Mouse (Mus musculus): ENCODE data around the gene Cdk6. TPM values are rescaled to one million over a fixed set of nuclear protein-coding genes. Genes with fewer than 3 reads are reported as not detected.

The Cdk6 gene
- polyA plus RNA-seq, 1 experiment, result 30.9 TPM

DNA sequence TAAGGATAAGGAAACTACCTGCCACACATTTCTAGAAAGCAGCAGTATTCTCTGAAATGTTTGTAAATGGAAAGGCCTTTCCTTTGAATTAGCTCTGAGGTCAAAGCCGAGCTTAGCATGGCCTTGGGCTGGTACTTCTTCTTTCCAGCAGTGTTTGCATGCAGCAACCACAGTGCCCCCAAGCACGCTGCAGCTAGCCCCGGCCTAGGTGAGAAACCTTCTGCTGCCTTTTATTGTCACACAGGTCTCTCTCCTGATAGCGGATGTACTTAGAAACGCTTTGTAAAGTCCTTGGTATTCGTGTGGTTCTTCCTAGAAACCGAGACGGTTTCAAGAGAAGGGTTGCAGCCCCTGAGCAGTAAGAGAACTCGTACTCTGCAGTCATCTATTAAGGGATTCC lies 119.6 kb downstream of the Cdk6 start:
- Histone ChIP-seq H3K27me3 (ENCODE audit: control insufficient read depth, insufficient read depth, insufficient read length) (no peaks in the 10 kb centered on the region), H3K36me3 (ENCODE audit: control insufficient read depth, insufficient read depth) (peaks cover 37% of the 10 kb centered on the region), H3ac (ENCODE audit: control insufficient read depth, insufficient read length, low read depth) (no peak overlapping the region), H3K79me2 (ENCODE audit: control insufficient read depth, insufficient read depth) (peaks cover 19% of the 10 kb centered on the region), H3K79me3 (ENCODE audit: low read depth) (peaks cover 8% of the 10 kb centered on the region), H3K4me3 (ENCODE audit: insufficient read depth, poor library complexity, severe bottlenecking) (no peak overlapping the region)
- TF ChIP-seq MAX (IDR thresholded peaks at IDR 0.05), result no peak
- TF ChIP-seq CEBPB (IDR thresholded peaks at IDR 0.05; ENCODE audit: low read depth), result no peak
- TF ChIP-seq FOSL1 (IDR thresholded peaks at IDR 0.05; ENCODE audit: insufficient read depth, low read length, poor library complexity, severe bottlenecking), result no peak

DNA sequence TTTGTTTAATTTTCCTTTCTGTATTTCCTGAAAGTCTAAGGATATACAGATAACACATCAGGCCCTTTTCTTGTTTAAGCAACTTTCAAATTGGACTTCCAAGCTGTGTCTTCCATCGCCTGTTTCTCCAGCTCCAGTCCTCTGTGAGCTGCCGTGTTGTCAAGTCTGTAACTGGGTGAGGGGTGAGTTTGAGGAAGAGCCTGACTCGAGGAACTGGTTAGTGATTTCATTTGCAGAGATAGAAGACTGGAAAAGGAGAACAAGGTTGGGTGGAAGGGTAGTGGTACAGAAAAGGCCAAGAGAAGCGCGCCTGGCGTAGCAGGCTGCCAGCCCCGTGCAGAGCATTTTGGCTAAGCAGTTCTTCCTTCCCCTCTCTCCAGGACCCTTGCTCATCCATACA lies 120.1 kb downstream of the Cdk6 start:
- Histone ChIP-seq H3K4me3 (ENCODE audit: insufficient read depth, poor library complexity, severe bottlenecking) (no peak overlapping the region), H3K36me3 (ENCODE audit: control insufficient read depth, insufficient read depth) (peaks cover 37% of the 10 kb centered on the region), H3K79me3 (ENCODE audit: low read depth) (peaks cover 8% of the 10 kb centered on the region), H3ac (ENCODE audit: control insufficient read depth, insufficient read length, low read depth) (no peak overlapping the region), H3K79me2 (ENCODE audit: control insufficient read depth, insufficient read depth) (peaks cover 24% of the 10 kb centered on the region), H3K27me3 (ENCODE audit: control insufficient read depth, insufficient read depth, insufficient read length) (no peaks in the 10 kb centered on the region)
- TF ChIP-seq MAX (IDR thresholded peaks at IDR 0.05) (no peak), MYOG (IDR thresholded peaks at IDR 0.05; ENCODE audit: control insufficient read depth, extremely low read depth, insufficient read length) (no peak), CTCF (IDR thresholded peaks at IDR 0.05; ENCODE audit: control insufficient read depth, insufficient read depth, insufficient read length) (no peak), USF1 (IDR thresholded peaks at IDR 0.05; ENCODE audit: low read depth) (no peak), MYOD1 (IDR thresholded peaks at IDR 0.05; ENCODE audit: control insufficient read depth, insufficient read length, low read depth) (no peak), FOSL1 (IDR thresholded peaks at IDR 0.05; ENCODE audit: insufficient read depth, low read length, poor library complexity, severe bottlenecking) (no peak), CEBPB (IDR thresholded peaks at IDR 0.05; ENCODE audit: low read depth) (no peak)

DNA sequence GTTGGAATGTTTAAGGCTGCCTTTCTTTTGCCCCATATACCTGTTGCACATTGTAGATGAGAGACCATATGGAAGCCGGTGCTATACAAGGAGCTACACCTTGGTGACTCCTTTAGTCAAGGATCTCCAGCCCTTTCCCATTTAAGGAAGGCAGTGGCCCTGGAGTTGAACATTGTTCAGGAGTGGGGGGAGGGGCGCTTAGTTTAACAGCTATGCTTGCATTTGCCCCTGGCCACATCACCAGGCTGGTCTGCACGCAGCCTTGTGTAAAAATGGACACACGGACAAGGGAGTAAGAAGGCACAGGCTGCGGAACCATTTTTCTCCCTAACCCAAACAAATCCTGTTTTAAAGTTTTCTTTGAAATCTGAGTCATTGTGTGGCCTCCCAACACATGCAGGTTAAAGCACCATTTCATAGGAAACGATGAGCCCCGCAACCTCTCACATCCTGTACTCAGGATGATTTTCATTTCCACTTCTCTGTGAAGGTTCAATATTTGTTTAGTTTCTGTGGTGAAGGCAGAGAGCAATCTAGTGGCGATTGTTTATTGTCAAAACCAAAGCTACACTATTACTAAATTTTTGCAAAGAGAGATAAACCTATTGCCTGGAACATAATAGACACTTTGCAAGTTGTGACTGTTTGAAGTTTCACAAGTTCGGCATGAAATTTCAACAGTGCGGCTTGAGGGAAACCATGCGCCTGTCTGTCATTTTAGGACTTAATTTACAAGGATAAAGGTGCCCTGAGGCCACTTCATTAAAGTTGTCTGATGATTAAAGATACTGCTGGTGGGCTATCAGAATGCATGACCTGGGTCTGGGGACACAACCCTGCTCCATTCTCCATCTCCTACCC lies 121.8 kb downstream of the Cdk6 start:
- Histone ChIP-seq H3K79me3 (ENCODE audit: low read depth) (peaks cover 8% of the 10 kb centered on the region), H3K79me2 (ENCODE audit: control insufficient read depth, insufficient read depth) (peaks cover 25% of the 10 kb centered on the region), H3K4me3 (ENCODE audit: insufficient read depth, poor library complexity, severe bottlenecking) (no peak overlapping the region), H3K27me3 (ENCODE audit: control insufficient read depth, insufficient read depth, insufficient read length) (no peaks in the 10 kb centered on the region), H3K36me3 (ENCODE audit: control insufficient read depth, insufficient read depth) (peaks cover 49% of the 10 kb centered on the region), H3ac (ENCODE audit: control insufficient read depth, insufficient read length, low read depth) (no peak overlapping the region)
- TF ChIP-seq USF1 (IDR thresholded peaks at IDR 0.05; ENCODE audit: low read depth) (no peak), CTCF (IDR thresholded peaks at IDR 0.05; ENCODE audit: control insufficient read depth, insufficient read depth, insufficient read length) (no peak), FOSL1 (IDR thresholded peaks at IDR 0.05; ENCODE audit: insufficient read depth, low read length, poor library complexity, severe bottlenecking) (no peak), MAX (IDR thresholded peaks at IDR 0.05) (no peak), MYOD1 (IDR thresholded peaks at IDR 0.05; ENCODE audit: control insufficient read depth, insufficient read length, low read depth) (no peak), MYOG (IDR thresholded peaks at IDR 0.05; ENCODE audit: control insufficient read depth, extremely low read depth, insufficient read length) (no peak), CEBPB (IDR thresholded peaks at IDR 0.05; ENCODE audit: low read depth) (no peak)

DNA sequence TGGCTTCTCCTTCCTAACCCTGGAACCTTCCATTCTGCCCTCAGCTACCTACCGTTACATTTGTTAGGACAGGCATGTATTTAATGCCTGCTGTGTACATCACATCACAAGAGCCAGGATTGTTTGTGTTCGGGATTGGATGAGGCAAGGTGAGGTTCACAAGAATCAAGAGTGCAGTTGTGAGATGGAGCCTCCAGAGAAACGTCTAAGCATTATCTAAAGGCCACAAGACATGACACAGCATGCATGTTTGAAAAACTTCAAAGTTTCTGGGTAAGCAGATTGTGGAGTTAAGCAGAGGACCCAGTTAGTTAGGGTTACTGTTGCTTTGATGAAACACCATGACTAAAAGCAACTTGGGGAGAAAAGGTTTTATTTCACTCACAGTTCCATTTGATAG lies 122.5 kb downstream of the Cdk6 start:
- TF ChIP-seq MAX (IDR thresholded peaks at IDR 0.05), result no peak
- TF ChIP-seq CEBPB (IDR thresholded peaks at IDR 0.05; ENCODE audit: low read depth), result no peak
- TF ChIP-seq USF1 (IDR thresholded peaks at IDR 0.05; ENCODE audit: low read depth), result no peak
- Histone ChIP-seq H3K36me3 (ENCODE audit: control insufficient read depth, insufficient read depth) (peaks cover 55% of the 10 kb centered on the region), H3K79me3 (ENCODE audit: low read depth) (peaks cover 8% of the 10 kb centered on the region)

DNA sequence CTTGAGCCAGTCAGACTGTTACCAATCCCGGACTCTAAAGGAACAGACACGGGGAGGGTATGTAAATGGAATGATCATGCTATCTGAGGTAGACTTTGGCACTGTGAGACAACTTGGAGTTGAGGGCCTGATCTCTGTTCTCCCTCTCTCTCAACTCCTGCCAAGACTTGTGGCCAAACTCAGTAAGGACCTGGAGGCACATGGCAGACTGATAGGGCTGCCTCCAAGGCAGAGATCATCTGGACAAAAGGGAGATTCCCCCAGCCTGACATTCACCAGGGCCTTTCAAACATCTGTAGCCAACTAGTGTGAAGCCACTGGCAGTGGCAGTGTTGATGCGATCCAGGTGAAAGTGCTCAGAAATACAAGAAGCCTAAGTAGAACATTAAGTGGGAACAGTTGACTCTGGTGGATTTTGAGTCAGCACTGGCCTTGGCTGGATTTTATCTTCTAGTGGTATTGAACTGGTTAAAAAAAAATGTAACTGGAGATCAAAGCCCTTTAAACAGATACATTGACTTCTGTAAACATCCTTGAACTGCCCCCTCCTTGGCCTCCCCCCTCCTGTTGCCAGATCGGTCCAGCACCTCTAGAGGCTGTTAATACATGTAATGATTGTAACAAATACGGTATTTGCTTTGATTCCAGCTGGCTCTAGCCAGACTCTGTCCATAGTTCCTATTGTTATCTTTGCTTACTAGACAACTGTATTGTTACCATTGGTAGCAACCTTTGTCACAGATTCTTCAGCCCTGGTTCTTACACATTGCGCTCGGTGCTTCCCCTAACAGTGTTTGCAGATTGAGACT lies 125.0 kb downstream of the Cdk6 start:
- peaks cover 2% of the 10 kb centered on the region for H3K79me3 ChIP-seq (ENCODE audit: low read depth)
- no peaks in the 10 kb centered on the region for H3K27me3 ChIP-seq (ENCODE audit: control insufficient read depth, insufficient read depth, insufficient read length)
- no peak overlapping the region for H3ac ChIP-seq (ENCODE audit: control insufficient read depth, insufficient read length, low read depth)
- TF ChIP-seq MYOG (IDR thresholded peaks at IDR 0.05; ENCODE audit: control insufficient read depth, extremely low read depth, insufficient read length) (no peak), CTCF (IDR thresholded peaks at IDR 0.05; ENCODE audit: control insufficient read depth, insufficient read depth, insufficient read length) (no peak), MYOD1 (IDR thresholded peaks at IDR 0.05; ENCODE audit: control insufficient read depth, insufficient read length, low read depth) (no peak), CEBPB (IDR thresholded peaks at IDR 0.05; ENCODE audit: low read depth) (no peak), USF1 (IDR thresholded peaks at IDR 0.05; ENCODE audit: low read depth) (no peak), MAX (IDR thresholded peaks at IDR 0.05) (no peak), FOSL1 (IDR thresholded peaks at IDR 0.05; ENCODE audit: insufficient read depth, low read length, poor library complexity, severe bottlenecking) (no peak)
- peaks cover 57% of the 10 kb centered on the region for H3K36me3 ChIP-seq (ENCODE audit: control insufficient read depth, insufficient read depth)
- H3K4me3 ChIP-seq (ENCODE audit: insufficient read depth, poor library complexity, severe bottlenecking), result no peak overlapping the region
- peaks cover 25% of the 10 kb centered on the region for H3K79me2 ChIP-seq (ENCODE audit: control insufficient read depth, insufficient read depth)

More for the DNA sequence above, 122.5 kb downstream of the Cdk6 start:
- H3K4me3 ChIP-seq (ENCODE audit: insufficient read depth, poor library complexity, severe bottlenecking), result no peak overlapping the region
- no peaks in the 10 kb centered on the region for H3K27me3 ChIP-seq (ENCODE audit: control insufficient read depth, insufficient read depth, insufficient read length)
- no peak overlapping the region for H3ac ChIP-seq (ENCODE audit: control insufficient read depth, insufficient read length, low read depth)
- peaks cover 25% of the 10 kb centered on the region for H3K79me2 ChIP-seq (ENCODE audit: control insufficient read depth, insufficient read depth)
